Mouse (Mus musculus): ENCODE measurements around the gene Cd68.
"Not testable (repeated sequence)": the region's sequence is repeated elsewhere in the genome, so short reads cannot be mapped to it uniquely, and the experiment has no call there.

The Cd68 gene

GRCm38 (mm10) chr11:69665961-69666664, at the start of gene Cd68:
Gene Cd68, minus strand, starts transcription at chr11:69666153.
- DNase-seq, result peak; percentile 43 to 53

- DNase-seq, result no peak
Measured at GRCm38 (mm10) chr11:69715482-69715881, 49.5 kb upstream of the Cd68 start.

DNA sequence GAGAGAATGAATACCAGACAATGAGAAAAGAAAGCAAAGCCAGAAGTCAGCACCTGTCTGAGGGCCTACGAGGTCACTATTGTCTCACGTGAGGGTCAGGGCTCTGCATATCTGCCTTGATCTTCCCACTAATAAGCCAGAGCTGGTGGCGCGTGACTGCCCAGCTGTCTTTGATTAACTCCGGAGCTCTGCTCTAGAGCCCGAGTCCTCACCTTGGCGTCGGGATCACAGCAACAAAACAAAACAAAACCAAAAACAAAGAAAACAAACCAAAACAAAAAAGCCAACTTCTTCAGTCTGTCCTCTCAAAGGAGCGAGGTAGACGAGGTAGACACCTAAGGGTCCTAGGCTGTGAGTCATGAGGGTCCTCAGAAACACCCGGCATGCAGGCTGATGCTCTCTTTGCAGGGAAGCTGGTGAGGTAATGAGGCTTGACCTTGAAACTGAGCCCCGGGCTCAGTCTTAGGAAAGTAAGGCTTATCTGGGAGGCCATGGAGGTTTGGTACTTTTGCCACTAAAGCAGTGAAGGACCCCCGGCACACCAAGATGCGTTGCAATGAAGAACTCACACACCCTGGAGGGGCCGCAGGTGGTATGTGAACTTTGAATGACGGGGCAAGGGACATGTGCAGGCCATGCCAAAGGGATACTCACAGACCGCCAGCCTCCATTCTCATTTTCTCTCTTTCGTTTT, 48.8 kb upstream of the Cd68 start:
- no peak for DNase-seq

- no peak for DNase-seq
Measured at GRCm38 (mm10) chr11:69712954-69713672, 47.2 kb upstream of the Cd68 start.

DNA sequence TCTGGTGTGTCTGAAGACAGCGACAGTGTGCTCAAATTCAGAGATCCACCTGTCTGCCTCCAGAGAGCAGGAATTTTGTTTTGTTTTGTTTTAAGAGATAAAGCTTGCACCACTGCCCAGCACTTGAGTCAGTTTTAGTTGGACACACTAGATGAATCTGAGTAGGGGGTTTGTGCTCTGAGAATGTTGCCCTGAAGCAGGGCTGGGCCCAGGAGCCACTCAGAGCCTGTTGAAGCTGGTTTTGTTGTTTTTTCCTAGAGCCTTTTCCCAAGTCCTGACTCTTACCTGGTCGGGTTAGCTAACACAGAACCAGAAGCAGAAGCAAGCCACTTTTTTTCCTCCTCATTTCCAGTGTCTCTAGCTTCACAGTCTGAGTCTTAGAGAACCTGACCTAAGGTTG, 45.1 kb upstream of the Cd68 start:
- no peak for DNase-seq

DNA sequence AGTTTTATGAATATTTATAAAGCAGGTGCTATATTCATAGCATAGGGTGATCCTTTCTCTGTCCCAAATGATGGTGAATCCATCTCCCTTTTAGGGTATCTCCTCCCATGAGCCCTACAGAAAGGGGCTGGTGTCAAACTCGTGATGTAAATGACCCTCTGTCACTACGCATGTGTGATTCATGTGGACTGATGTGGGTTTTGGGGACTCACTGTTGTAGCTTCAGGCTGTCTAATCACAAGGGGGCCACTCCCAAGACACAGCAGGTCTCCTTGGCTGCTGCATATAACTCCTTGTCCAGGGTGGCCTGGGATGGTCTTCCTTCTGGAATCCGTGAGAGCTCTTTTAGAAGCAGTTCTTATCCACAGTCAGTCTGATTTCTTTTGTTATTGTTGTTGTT, 44.5 kb upstream of the Cd68 start:
- DNase-seq, result no peak

DNA sequence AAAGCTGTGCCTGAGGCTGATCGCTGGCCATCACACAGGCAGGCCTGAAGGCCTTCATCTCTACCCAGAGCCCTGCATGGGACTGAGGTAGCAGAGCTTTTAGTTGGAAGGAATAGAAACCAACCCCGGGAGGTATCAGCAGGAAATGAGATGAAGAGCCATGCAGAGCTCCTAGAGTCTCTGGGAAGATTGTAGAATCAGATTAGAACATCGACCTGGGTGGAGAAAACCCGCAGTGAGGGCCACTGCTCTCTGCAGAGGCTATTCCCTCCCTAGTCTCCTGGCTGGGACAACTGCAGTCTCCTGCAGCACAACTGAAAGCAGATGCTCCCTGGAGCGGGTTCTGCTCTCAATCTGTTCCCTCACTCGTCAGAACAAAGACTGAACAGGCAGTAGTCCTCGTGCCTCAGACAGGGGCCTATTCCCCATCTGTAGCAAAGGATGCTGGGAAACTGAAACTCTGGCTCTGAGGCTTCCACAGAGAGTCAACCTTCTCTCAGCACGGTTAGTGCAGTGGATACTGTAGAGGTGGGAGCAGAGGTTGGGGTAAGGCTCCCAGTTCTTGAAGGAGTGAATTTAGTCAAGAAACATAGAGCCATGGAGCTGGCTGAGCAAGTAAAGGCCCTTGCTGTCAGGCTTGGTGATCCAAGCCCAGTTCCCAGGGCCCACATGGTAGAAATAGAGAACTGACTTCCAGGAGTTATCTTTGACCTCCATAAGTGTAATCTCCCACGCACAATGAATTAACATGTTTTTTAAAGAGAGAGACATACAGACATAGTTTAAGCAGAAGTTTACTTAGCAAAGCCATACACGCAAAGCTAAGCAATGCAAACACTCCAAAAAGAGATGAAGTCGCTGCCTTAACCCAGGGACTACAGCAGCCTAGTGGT, 43.8 kb upstream of the Cd68 start:
- no peak for DNase-seq

GRCm38 (mm10) chr11:69708614-69709265, 42.8 kb upstream of the Cd68 start:
- no peak for DNase-seq

DNA sequence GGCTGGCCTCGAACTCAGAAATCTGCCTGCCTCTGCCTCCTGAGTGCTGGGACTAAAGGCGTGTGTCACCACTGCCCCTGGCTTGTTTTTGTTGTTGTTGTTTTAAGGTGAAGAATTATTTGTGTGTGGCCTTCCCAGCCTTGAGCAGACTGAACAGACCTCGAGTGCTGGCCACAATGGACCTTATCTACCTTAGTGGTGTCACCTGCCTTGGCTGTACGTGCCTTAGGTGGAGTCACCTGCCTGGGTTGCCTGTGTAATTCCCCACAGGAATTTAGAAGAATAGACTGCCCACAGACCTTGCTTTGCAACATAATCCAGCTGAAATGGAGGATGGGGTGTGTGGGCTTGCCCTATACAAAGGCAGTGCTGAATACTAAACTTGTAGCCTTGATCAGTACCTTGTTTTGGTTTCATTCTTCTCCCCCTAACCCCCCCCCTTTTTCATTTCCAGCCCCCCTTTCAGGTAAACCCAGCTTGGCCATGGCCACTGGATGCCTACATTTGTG, 42.0 kb upstream of the Cd68 start:
- no peak for DNase-seq

- DNase-seq, result no peak
Measured at GRCm38 (mm10) chr11:69707480-69707847, 41.5 kb upstream of the Cd68 start.

DNA sequence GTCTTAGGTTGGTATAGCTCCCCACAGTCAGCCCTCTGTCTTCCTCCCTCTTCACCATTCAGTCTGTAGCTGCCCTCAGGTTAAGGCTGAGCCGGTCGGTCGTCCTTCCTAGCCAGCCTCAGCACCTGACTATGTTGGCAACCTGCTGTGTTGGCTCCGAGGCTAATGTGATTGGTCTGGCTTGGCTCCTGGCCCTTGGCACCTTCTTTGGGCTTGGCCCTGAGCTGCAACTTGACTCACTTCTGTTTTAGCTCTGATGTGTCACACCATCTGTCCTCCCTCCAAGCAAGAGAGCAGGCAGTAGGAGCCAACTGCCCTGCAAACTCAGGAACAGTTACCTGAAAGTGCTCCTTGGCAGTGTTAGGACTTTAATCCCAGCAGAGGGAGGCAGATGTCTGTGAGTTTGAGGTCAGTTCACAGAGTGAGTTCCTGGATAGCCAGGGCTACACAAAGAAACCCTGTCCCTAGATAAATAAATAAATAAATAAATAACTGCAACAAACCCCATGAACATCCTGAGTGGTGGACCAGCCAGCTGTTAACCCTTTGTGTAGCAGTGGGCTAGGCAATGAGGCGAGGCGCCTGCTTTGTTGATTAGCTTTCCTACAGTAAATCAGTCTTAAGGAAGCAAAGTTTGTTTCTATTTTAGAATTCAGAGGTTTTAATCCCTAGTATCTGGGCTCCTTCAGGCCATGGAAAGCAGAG, 41.0 kb upstream of the Cd68 start:
- DNase-seq, result no peak

DNA sequence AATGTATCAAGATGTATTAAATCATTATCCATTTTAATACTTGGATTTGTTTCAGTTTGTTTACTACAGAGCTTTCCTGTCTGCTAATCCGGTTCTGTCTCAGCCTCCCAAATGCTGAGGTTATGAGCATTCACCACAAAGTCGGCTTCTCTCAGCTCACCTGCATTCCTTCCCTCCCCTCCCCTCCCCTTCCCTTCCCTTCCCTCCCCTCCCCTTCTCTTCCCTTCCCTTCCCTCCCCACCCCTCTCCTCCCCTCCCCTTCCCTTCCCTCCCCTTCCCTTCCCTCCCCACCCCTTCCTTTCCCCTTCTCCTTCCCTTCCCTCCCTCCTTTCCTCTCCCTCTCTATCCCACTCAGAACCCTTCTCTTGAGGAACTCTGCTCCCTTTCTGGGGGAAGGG, 38.7 kb upstream of the Cd68 start:
- DNase-seq, result no peak

DNA sequence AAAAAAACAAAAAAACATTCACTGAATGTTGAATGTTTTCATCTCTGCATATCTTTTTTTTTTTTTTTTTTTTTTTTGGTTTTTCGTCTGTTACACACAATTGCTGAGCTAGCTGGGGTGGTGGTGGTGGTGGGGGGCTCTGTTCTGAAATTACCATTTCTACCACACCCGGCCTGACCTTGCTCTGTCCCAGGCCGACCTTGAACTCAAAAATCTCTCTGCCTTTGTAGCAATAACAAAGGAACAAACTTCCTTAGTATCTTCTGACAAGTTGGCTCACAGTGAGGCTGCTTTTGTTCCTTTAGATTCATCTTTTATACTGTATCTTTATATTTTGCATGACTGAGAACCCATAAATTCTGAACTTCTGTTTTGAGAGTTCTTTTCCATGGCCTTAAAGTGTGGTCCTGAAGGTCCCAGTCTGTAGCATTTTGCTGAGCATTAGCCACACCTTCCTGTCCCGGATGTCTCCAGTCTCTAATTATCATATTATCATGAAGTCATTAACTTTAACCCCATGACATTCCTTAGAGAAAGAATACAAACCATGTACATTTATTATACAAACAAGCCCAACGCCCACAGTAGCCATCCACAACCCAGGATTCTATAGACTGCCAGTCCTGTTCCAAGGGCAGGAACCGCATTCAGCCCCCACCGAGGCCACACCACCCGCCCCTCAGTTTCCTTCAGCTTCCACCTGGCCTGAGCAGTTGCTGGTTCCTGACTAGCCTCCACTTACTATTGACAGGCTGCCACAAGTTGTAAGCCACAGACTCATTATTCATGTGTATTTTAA, 38.1 kb upstream of the Cd68 start:
- no peak for DNase-seq

GRCm38 (mm10) chr11:69703381-69703780, 37.4 kb upstream of the Cd68 start:
- not testable (repeated sequence) for DNase-seq

DNA sequence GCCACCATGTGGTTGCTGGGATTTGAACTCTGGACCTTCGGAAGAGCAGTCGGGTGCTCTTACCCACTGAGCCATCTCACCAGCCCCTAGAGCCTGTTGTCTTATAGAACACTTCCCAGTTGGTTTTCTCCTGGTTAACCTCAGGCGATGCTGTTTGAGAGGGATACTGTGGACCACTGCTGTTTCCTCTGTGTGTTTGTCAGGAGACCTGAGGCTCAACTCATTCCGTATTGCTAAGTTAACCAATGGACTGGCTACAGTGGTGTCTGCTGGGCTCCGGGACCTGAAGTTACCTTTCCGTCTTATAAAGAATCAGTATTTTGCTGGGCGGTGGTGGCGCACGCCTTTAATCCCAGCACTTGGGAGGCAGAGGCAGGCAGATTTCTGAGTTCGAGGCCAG, 36.9 kb upstream of the Cd68 start:
- not testable (repeated sequence) for DNase-seq

- DNase-seq, result no peak
Measured at GRCm38 (mm10) chr11:69699595-69699994, 33.6 kb upstream of the Cd68 start.

- no peak for DNase-seq
Measured at GRCm38 (mm10) chr11:69698574-69698973, 32.6 kb upstream of the Cd68 start.

- DNase-seq, result no peak
Measured at GRCm38 (mm10) chr11:69697396-69697795, 31.4 kb upstream of the Cd68 start.

DNA sequence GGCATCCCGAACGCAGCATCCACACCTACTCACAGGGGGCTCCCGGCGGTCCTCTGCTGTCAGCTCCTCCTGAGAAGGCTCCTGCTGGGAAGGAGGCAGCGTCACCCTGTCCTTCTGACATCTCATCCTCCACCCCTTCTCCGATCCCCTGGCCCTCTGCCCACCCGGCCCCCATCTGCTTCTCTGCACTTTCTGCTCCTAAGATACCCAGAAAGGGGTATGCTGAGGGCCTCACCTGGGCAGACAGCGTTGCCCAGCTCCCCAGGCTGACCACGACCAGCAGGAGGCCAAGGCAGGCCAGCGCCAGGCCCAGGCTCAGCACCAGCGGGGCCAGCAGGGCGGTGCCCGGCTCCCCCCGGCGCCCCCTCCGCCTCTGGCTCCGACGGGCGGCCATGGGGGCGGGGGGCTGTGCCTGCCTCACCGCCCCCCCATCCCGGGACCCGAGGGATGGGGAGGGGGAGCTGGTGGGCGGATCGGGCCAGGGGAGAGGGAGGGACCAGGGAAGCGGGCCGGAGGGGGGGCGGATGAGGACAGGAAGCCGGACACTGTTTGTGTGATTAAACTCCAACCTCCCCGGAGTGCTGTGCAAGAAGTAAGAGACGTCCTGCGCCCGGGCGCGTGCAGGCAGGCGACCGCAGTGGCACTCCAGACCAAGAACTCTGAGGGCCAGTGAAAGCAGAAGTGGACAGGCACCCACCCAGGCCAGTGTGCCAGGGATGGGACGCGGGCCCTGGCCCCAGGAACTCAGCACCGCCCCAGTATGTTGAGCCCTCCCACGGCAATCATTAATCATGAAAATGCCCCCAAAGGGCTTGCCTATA, 29.6 kb upstream of the Cd68 start, which contains the start of the genes Tnfsf12 and Tnfsfm13:
Gene Tnfsf12, minus strand, starts transcription at position 489 of the 821 bp plus-strand sequence.
Gene Tnfsfm13, minus strand, starts transcription at position 738 of the 821 bp plus-strand sequence.
- peak; percentile 29 to 38 for DNase-seq

- no peak for DNase-seq
Measured at GRCm38 (mm10) chr11:69695046-69695360, 29.1 kb upstream of the Cd68 start.
